Mouse (Mus musculus): Measurements from ENCODE around the gene Shroom2.

GRCm38 (mm10) chrX:152618464-152618863 lies 150.8 kb downstream of the Shroom2 start:
- TF ChIP-seq POLR2A (IDR thresholded peaks at IDR 0.05; ENCODE audit: low read depth, low read length): no peak
- no peak for TF ChIP-seq CTCF (IDR thresholded peaks at IDR 0.05; ENCODE audit: borderline replicate concordance, insufficient read depth, low read length)
